Mouse (Mus musculus): ENCODE data around the gene Kdm6a. TPM values are rescaled to one million over a fixed set of nuclear protein-coding genes. Genes with fewer than 3 reads are reported as not detected.

The Kdm6a gene
- polyA plus RNA-seq (2014; fragmentation: Nextera tagmentation; extraction: Ambion mirVana): 25.8 and 32.2 TPM in 2 replicates

- no peaks in the 10 kb centered on the region for H3K27me3 ChIP-seq (ENCODE audit: control insufficient read depth, insufficient read depth, low read length)
- no peaks in the 10 kb centered on the region for H3K36me3 ChIP-seq (ENCODE audit: control insufficient read depth, insufficient read depth, low read length)
- peak within 1 kb of the TSS; percentile 59 for H3K4me2 ChIP-seq (ENCODE audit: low read depth, low read length)
- WGBS: under 1% methylated on average over 40 of the region's 50 CpGs
- H3K4me3 ChIP-seq (ENCODE audit: low read depth, low read length): peak within 1 kb of the TSS; percentile 78
- peak within 1 kb of the TSS; percentile 97 for H3K27ac ChIP-seq (ENCODE audit: low read depth, low read length)
- peak within 1 kb of the TSS; percentile 89 for H3K9ac ChIP-seq (replicated peaks; ENCODE audit: low read depth, low read length)
- H3K4me1 ChIP-seq (ENCODE audit: control insufficient read depth, insufficient read depth, low read length): no peaks in the 10 kb centered on the region
- peak; percentile 99 for ATAC-seq (ENCODE audit: low read depth)
- no peaks in the 10 kb centered on the region for H3K9me3 ChIP-seq (ENCODE audit: control insufficient read depth, low read length)
Observed at GRCm38 (mm10) chrX:18162192-18162857, at the start of gene Kdm6a. Kdm6a (plus strand) TSS chrX:18162575.

- H3K4me2 ChIP-seq (ENCODE audit: low read depth, low read length): no peak within 1 kb of the TSS
- no peaks in the 10 kb centered on the region for H3K4me1 ChIP-seq (ENCODE audit: control insufficient read depth, insufficient read depth, low read length)
- ATAC-seq (ENCODE audit: low read depth): no peak
- H3K27me3 ChIP-seq (ENCODE audit: control insufficient read depth, insufficient read depth, low read length): no peaks in the 10 kb centered on the region
- H3K9ac ChIP-seq (replicated peaks; ENCODE audit: low read depth, low read length): no peak within 1 kb of the TSS
- no peaks in the 10 kb centered on the region for H3K36me3 ChIP-seq (ENCODE audit: control insufficient read depth, insufficient read depth, low read length)
- no peaks in the 10 kb centered on the region for H3K9me3 ChIP-seq (ENCODE audit: control insufficient read depth, low read length)
- H3K27ac ChIP-seq (ENCODE audit: low read depth, low read length): no peak within 1 kb of the TSS
- 100% methylated on average over 1 of the region's 1 CpGs for WGBS
- H3K4me3 ChIP-seq (ENCODE audit: low read depth, low read length): no peak within 1 kb of the TSS
Observed at GRCm38 (mm10) chrX:18145557-18145956, 16.8 kb upstream of the Kdm6a start, which contains the start of gene Dusp21. Dusp21 (plus strand) TSS chrX:18145857.

DNA sequence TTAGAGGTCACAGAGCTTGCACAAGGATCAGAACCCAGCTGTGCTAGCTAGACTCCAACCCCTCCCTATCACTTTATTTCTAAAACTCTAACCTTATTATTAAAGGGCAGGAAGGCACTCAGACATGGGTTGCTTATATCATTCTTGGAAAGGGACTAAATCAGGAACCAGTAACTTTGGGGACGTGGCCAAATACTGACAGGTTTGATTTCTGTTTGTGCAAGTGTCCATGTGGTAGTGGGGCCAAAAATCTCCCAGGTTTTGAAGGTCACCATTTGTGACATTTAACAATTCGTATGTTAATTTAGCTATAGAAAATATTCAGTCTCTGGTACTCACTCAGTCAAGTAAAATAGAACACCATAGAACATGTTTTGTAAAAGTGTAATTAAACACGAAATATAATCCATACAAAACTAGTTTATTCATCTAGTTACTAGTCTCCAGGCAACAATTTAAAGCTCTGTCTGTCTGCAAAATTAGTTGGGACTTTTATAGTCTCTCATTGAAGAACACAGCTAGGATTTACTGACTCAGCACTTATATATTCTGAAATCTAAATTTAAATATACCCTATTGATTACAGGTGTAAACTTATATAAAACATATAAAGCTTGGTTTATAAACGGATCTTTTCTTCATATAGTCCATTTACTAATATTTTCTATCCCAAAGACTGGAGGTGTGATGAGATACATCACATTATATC is 1.5 kb upstream of the Kdm6a start:
- Histone ChIP-seq H3K4me1 (ENCODE audit: control insufficient read depth, insufficient read depth, low read length) (no peaks in the 10 kb centered on the region), H3K4me2 (ENCODE audit: low read depth, low read length) (peak overlapping the region; percentile 59; the same call in 1 of the 2 replicates), H3K27me3 (ENCODE audit: control insufficient read depth, insufficient read depth, low read length) (no peaks in the 10 kb centered on the region), H3K27ac (ENCODE audit: low read depth, low read length) (no peak overlapping the region), H3K9ac (replicated peaks; ENCODE audit: low read depth, low read length) (peak overlapping the region; percentile 72; the same call in 1 of the 2 replicates), H3K36me3 (ENCODE audit: control insufficient read depth, insufficient read depth, low read length) (no peaks in the 10 kb centered on the region), H3K4me3 (ENCODE audit: low read depth, low read length) (no peak overlapping the region), H3K9me3 (ENCODE audit: control insufficient read depth, low read length) (no peaks in the 10 kb centered on the region)
- ATAC-seq (ENCODE audit: low read depth): no peak
- WGBS: 48% methylated on average over 4 of the region's 4 CpGs

DNA sequence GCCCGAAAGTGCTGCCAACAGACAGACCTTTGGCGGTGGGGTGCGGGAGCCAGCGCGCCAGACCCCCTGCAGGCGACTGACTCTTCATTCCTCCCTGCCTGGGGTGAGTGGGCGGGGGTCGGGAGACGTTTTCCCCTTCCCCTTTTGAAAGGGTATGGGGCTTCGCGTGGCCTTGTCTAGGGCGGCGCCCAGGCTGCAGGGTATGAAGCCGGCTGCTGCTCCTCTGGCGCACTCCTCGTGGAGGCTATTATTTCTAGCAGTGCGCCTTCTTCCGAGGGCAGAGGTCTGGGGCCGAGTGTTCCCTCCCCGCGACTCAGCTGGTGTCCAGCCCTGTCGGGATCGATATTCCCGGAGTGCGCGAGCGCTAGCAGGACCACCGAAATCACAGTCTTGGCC is 581 bp upstream of the Kdm6a start:
- Histone ChIP-seq H3K27ac (ENCODE audit: low read depth, low read length) (peak overlapping the region; percentile 94), H3K9me3 (ENCODE audit: control insufficient read depth, low read length) (no peaks in the 10 kb centered on the region), H3K27me3 (ENCODE audit: control insufficient read depth, insufficient read depth, low read length) (no peaks in the 10 kb centered on the region), H3K9ac (replicated peaks; ENCODE audit: low read depth, low read length) (peak overlapping the region; percentile 72), H3K4me3 (ENCODE audit: low read depth, low read length) (peak overlapping the region; percentile 78), H3K4me1 (ENCODE audit: control insufficient read depth, insufficient read depth, low read length) (no peaks in the 10 kb centered on the region), H3K4me2 (ENCODE audit: low read depth, low read length) (peak overlapping the region; percentile 59), H3K36me3 (ENCODE audit: control insufficient read depth, insufficient read depth, low read length) (no peaks in the 10 kb centered on the region)
- under 1% methylated on average over 24 of the region's 28 CpGs for WGBS
- ATAC-seq (ENCODE audit: low read depth): peak; percentile 76

DNA sequence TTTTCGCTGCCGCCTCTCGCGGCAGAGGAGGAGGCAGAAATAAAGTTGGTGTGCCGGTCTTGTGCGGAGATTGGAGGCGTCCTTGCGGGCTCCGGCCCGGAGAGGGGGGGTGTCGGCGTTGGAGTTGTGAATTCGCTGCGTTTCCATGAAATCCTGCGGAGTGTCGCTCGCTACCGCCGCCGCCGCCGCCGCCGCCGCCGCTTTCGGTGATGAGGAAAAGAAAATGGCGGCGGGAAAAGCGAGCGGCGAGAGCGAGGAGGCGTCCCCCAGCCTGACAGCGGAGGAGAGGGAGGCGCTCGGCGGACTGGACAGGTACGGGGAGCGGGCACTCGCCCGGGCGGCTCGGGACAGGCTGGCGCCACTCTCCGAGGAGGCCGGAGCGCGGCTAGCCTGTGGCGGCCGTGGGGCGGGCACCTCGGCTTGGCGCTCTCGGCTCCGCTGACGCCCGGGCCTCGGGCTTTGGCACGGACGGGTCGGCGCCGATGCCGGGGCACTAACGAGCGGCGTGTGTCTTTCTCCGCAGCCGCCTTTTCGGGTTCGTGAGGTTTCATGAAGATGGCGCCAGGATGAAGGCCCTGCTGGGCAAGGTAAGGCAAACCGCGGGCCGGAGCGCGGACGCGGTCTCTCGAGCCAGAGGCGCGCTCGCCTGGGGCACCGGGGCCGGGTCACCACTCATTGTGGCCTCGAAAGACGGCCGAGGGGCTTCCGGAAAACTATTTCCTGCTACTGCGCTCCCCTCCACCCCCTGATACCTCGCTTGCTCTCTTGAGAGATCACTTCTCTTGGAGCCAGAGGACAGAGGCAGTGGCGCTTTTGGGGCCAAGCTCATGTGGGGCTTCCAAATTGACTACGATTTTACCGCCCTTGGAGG is 721 bp downstream of the Kdm6a start:
- H3K27me3 ChIP-seq (ENCODE audit: control insufficient read depth, insufficient read depth, low read length): no peaks in the 10 kb centered on the region
- 0% methylated on average over 62 of the region's 95 CpGs for WGBS

DNA sequence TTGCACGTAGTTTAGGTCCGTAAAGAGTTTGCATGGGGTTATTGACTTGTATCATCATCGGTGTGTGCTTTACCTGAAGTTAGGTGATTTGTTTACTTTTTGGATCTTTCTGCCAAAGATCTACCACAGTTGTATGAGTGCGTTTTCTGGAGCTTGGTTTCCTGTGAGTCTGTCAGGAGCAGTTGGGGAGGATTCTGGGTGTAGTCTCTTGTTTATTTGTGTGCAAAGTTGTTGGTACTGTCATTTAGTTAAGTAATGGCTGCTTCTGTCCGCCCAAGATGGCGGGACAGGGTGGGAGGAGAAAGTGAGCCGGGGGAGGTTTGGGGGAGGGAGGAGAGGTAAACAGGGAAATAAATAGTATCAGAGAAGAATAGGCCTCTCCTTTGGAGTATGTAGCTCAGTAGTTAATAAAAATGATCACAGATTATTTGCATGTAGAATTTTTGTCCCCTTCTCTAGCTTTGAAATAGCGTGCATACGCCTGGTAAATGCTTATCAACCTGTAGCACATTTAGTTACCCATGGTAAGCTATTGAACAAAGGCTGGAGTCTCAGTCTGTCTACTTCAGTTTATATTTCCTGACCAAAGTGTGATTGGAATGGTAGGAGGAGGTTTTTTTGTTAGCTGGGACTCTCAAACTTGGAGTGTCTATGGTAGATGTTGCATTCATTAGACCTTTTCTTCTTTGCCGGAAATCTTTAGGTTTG is 1.7 kb downstream of the Kdm6a start:
- under 1% methylated on average over 10 of the region's 10 CpGs for WGBS
- Histone ChIP-seq H3K27me3 (ENCODE audit: control insufficient read depth, insufficient read depth, low read length) (no peaks in the 10 kb centered on the region), H3K4me1 (ENCODE audit: control insufficient read depth, insufficient read depth, low read length) (no peaks in the 10 kb centered on the region)

More for the DNA sequence above, 721 bp downstream of the Kdm6a start:
- H3K9me3 ChIP-seq (ENCODE audit: control insufficient read depth, low read length): no peaks in the 10 kb centered on the region
- peak overlapping the region; percentile 89 for H3K9ac ChIP-seq (replicated peaks; ENCODE audit: low read depth, low read length)
- peak overlapping the region; percentile 52 for H3K4me2 ChIP-seq (ENCODE audit: low read depth, low read length)
- no peaks in the 10 kb centered on the region for H3K4me1 ChIP-seq (ENCODE audit: control insufficient read depth, insufficient read depth, low read length)
- peak overlapping the region; percentile 78 for H3K4me3 ChIP-seq (ENCODE audit: low read depth, low read length)
- peak overlapping the region; percentile 97 for H3K27ac ChIP-seq (ENCODE audit: low read depth, low read length)
- H3K36me3 ChIP-seq (ENCODE audit: control insufficient read depth, insufficient read depth, low read length): no peaks in the 10 kb centered on the region
- peak; percentile 34 for ATAC-seq (ENCODE audit: low read depth)

GRCm38 (mm10) chrX:18165121-18165520 is 2.7 kb downstream of the Kdm6a start:
- Histone ChIP-seq H3K4me3 (ENCODE audit: low read depth, low read length) (peak overlapping the region; percentile 18; the same call in 1 of the 2 replicates), H3K9ac (replicated peaks; ENCODE audit: low read depth, low read length) (no peak overlapping the region), H3K27me3 (ENCODE audit: control insufficient read depth, insufficient read depth, low read length) (no peaks in the 10 kb centered on the region), H3K4me1 (ENCODE audit: control insufficient read depth, insufficient read depth, low read length) (no peaks in the 10 kb centered on the region), H3K36me3 (ENCODE audit: control insufficient read depth, insufficient read depth, low read length) (no peaks in the 10 kb centered on the region), H3K4me2 (ENCODE audit: low read depth, low read length) (peak overlapping the region; percentile 52; the same call in 1 of the 2 replicates), H3K9me3 (ENCODE audit: control insufficient read depth, low read length) (no peaks in the 10 kb centered on the region), H3K27ac (ENCODE audit: low read depth, low read length) (no peak overlapping the region)
- WGBS: 74% methylated on average over 2 of the region's 2 CpGs
- no peak for ATAC-seq (ENCODE audit: low read depth)

More for the DNA sequence above, 1.7 kb downstream of the Kdm6a start:
- Histone ChIP-seq H3K27ac (ENCODE audit: low read depth, low read length) (no peak overlapping the region; the same call in 1 of the 2 replicates), H3K36me3 (ENCODE audit: control insufficient read depth, insufficient read depth, low read length) (no peaks in the 10 kb centered on the region), H3K4me2 (ENCODE audit: low read depth, low read length) (peak overlapping the region; percentile 52), H3K9ac (replicated peaks; ENCODE audit: low read depth, low read length) (peak overlapping the region; percentile 89), H3K9me3 (ENCODE audit: control insufficient read depth, low read length) (no peaks in the 10 kb centered on the region), H3K4me3 (ENCODE audit: low read depth, low read length) (peak overlapping the region; percentile 78)
- no peak for ATAC-seq (ENCODE audit: low read depth)

GRCm38 (mm10) chrX:18166961-18167360 is 4.6 kb downstream of the Kdm6a start:
- H3K27ac ChIP-seq (ENCODE audit: low read depth, low read length): no peak overlapping the region

More at GRCm38 (mm10) chrX:18166961-18167360, 4.6 kb downstream of the Kdm6a start:
- H3K4me2 ChIP-seq (ENCODE audit: low read depth, low read length): no peak overlapping the region
- WGBS: 90% methylated on average over 3 of the region's 3 CpGs
- no peaks in the 10 kb centered on the region for H3K9me3 ChIP-seq (ENCODE audit: control insufficient read depth, low read length)
- H3K4me1 ChIP-seq (ENCODE audit: control insufficient read depth, insufficient read depth, low read length): no peaks in the 10 kb centered on the region
- H3K27me3 ChIP-seq (ENCODE audit: control insufficient read depth, insufficient read depth, low read length): no peaks in the 10 kb centered on the region
- no peak overlapping the region for H3K9ac ChIP-seq (replicated peaks; ENCODE audit: low read depth, low read length)
- H3K4me3 ChIP-seq (ENCODE audit: low read depth, low read length): no peak overlapping the region
- no peak for ATAC-seq (ENCODE audit: low read depth)
- no peaks in the 10 kb centered on the region for H3K36me3 ChIP-seq (ENCODE audit: control insufficient read depth, insufficient read depth, low read length)
